Mouse (Mus musculus) mouse trophoblast stem cell (cell line): ENCODE results near the gene C1ql4.
"Not testable (repeated sequence)": the region's sequence is repeated elsewhere in the genome, so short reads cannot be mapped to it uniquely, and the experiment has no call there.

ENCODE experiments used
- in situ Hi-C, 2 experiments: fragments of 300-500 bp; cut with MseI, MboI; formaldehyde crosslinking; loops; 2 replicates in 1 of 2; 3 replicates in 1 of 2; pipeline ENCODE4 v1.15.1; 2025

Gene C1ql4

DNA sequence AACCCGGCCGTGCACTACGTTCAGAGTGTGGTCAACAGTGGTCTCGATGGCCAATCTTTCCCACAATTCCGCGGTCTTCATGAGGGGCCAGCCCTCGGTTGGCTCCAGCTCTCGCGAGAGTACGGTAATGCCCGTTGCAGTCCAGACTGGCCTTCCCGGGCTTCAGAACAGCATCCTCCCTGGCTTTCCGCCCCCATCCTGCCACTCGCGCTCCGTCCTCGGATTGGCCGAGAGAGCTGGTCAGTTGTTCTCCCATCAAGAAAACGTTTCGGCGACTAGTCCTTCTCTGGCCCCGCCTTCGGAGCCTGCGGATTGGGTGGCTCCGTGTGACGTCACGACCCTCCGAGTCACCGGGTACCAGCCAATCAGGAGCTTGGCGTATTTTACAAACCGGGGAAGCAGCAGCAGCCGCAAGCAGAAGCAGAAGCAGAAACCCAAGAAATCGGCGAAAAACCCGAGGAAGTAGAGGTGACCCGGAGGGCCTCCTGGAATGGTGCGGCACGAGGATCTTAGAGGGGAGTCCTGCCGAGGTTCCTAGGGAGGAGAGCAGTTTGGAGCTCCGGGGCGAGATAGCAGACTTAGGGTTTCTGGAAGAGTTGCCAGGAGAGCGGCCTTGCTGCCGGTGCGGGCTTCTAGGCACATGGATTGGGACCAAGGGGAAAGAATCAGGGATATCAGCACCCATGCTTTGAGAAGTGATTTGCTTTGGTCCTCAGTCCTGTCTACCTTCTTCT lies 12.8 kb downstream of the C1ql4 start:
- in situ Hi-C loops, result no loop called here

DNA sequence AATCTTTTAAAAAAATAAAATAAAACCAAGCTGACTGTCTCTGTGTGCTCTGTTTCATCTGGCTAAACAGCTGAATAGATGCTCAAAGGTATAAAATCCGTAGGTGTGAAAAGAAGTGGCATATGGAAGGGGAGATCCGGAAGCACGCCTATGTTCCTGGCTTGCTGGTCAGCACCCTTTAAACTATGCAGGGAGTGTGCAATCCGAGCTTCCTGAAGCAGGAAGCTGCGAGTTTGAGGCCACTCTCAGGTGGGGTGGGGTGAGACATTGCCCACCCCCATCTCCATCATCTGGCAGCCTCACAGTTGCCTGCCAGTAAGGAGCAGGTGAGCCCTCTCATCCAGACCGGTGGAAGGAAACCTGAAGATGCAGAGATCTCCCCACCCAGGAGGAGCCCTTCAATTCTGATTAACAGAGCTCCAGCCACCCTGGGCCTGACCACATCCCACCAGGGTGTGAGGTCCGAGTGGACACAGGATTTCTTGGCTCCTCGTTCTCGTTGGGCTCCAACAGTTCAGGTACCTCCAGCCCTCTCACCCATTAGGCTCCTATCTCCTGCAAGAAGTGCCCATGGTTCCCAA lies 13.5 kb downstream of the C1ql4 start, which contains the start of gene Troap:
Troap (plus strand) TSS at position 557 of the 581 bp plus-strand sequence.
- in situ Hi-C loops, result no loop called here

GRCm38 (mm10) chr15:99071988-99072387 lies 15.6 kb downstream of the C1ql4 start:
- in situ Hi-C loops, result no loop called here

GRCm38 (mm10) chr15:99065557-99066165 lies 22.0 kb downstream of the C1ql4 start:
- in situ Hi-C loops, result no loop called here

DNA sequence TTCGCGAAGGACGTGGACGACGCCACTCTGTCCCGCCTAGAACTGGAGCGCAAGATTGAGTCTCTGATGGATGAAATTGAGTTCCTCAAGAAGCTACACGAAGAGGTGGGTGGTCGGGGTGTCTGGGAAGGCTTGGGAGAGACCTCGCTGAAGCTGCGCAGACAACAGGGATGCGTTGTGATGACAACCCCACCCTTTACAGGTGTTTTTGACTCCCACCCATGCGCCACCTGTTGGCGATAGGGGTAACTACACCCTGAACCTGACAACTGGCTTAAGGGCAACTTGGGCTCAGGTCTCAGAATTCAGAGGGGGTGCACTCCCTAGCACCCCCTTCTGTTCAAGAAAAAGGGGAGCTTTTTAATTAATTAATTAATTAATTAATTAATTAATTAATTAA lies 31.3 kb downstream of the C1ql4 start:
- in situ Hi-C loops, result no loop called here

DNA sequence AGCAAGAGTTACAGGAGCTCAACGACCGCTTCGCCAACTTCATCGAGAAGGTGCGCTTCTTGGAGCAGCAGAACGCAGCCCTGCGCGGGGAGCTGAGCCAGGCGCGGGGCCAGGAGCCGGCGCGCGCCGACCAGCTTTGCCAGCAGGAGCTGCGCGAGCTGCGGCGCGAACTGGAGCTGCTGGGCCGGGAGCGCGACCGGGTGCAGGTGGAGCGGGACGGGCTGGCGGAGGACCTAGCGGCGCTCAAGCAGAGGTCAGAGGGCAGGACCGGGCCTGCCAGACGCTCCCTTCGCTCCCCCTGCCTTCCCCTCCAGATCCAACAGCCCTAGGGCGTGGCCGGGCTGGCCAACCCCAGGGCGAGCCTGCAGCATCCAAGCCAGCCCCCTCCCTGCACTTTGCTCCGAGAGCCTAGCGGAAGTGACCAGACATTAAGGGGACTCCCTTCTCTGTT lies 32.1 kb downstream of the C1ql4 start:
- in situ Hi-C loops, result no loop called here

- in situ Hi-C loops, result no loop called here
These were observed 32.6 kb downstream of the C1ql4 start, which contains the start of gene Prph for GRCm38 (mm10) chr15:99055040-99055439. Gene Prph, plus strand, starts transcription at chr15:99055174.

DNA sequence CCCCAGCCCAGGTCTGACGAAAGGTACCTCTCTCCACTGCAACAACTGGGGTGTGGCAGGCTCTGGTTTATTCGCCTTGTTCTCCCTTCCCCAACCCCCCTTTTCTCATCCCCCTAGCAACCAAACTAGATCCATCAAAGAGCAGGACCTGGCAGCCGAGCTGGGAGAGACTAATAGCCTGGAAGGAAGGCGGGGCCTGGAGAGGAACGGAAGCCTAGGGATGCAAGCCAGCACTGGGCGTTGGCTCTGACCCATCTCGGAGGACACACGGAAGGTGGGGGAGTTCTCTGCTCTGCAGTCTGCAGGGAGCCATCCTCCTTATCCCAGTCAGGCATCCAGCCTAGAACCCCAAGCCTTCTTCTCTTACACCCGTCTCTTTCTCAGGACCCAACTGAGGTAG lies 34.2 kb downstream of the C1ql4 start:
- in situ Hi-C loops, result no loop called here

- in situ Hi-C loops, result no loop called here
These were observed 38.0 kb downstream of the C1ql4 start for GRCm38 (mm10) chr15:99049473-99050253.

- in situ Hi-C loops, result not testable (repeated sequence)
These were observed 41.9 kb downstream of the C1ql4 start for GRCm38 (mm10) chr15:99045734-99046133.

- in situ Hi-C loops, result no loop called here
These were observed 42.8 kb downstream of the C1ql4 start for GRCm38 (mm10) chr15:99044854-99045253.

- in situ Hi-C loops, result no loop called here
These were observed 45.3 kb downstream of the C1ql4 start for GRCm38 (mm10) chr15:99042334-99042733.

- in situ Hi-C loops, result no loop called here
These were observed 46.4 kb downstream of the C1ql4 start for GRCm38 (mm10) chr15:99040920-99041856.

DNA sequence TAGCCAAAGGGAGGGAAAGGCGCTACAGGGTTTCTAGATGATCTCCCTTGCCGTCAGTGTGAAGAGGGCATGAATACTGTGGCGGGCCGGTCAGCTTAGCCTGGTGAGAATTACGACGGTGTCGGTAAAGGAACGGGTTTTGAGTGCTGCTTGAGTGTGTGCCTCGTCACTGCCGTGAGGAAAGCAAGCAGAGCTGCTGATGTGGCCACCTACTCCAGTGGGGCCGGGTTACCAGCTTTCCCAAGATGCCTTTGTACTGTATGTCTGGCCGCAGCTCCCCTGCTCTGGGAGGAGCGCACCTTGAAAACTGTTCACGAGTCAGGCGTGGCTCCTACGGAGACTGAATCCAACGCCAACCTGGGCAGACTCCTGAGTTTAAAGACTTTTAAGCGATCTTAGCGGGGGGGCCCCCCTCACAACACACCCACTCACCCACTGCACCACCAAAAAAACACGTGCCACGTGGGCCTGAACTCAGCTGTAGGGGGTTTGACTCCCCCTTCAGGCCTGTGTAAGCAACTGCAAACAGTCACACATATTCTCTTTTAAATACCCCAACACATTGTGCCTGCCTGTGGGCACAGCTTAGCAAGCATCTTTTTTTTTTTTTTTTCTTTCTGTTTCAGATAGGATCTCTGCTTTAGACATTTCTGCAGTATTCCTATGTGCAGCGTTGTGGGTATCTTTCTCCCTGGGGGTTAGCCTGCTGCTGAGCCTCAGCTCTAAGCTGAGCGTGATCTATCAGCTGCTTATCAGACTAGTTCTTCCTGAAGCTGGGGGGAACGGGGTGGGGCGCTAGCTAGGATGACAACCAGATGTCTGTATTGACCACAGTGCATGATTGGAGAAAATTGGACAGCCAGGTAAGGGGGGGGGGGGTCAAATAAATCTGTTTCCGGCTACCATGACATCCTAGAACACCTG lies 47.4 kb downstream of the C1ql4 start:
- in situ Hi-C loops, result no loop called here

- in situ Hi-C loops, result no loop called here
These were observed 48.3 kb downstream of the C1ql4 start for GRCm38 (mm10) chr15:99039306-99039705.

GRCm38 (mm10) chr15:99038797-99039196 lies 48.8 kb downstream of the C1ql4 start:
- in situ Hi-C loops, result no loop called here

DNA sequence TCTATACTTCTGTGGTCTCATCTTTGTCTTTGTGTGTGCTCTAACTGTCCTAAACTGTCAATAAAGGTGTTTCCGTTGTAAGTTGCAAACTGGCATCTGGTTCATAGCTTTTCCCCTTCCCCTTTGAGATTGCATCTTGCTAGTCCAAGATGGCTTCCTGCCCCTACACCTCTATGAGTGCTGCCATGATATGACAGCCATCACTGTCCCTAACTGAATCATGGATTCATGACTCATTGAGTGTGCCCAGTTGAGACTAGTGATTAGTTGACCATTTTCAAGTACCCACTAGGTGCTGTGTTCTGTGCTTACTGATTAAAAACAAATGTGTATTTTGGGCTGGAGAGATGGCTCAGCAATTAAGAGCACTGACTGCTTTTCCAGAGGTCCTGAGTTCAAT lies 49.6 kb downstream of the C1ql4 start:
- in situ Hi-C loops, result no loop called here

DNA sequence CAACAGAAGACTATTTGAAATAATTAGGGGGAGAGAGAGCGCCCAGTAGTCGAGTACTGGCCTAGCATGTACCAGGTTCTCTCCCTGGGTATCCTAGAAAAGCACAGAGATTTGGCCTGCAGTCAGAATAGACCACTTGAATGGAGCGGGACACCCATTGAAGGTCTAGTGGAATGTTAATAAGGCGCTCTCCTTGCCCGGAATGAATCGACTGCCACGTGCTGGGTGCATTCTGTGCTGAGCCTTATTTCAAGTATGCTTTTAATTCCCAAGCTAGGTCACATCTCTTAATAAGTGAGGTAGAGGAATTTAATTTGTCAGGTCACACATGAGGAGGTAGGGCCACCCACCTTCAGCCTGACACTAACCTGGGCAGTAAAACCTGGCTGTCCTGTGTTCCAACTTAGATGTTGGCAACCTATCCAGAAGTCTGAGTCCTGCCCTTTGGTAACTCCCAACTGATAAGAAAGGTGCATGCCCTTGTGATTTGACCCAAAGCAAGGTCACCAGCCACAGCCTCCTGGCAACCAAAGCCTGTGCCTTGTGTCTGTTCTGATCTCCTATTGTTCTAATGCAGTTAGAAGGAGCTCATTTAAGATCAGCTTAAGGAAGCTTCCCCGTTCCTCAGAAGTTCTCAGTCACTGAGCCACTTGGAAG lies 51.2 kb downstream of the C1ql4 start:
- in situ Hi-C loops, result no loop called here

- in situ Hi-C loops, result no loop called here
These were observed 52.2 kb downstream of the C1ql4 start for GRCm38 (mm10) chr15:99035431-99035830.
